In the genomic region with DNA sequence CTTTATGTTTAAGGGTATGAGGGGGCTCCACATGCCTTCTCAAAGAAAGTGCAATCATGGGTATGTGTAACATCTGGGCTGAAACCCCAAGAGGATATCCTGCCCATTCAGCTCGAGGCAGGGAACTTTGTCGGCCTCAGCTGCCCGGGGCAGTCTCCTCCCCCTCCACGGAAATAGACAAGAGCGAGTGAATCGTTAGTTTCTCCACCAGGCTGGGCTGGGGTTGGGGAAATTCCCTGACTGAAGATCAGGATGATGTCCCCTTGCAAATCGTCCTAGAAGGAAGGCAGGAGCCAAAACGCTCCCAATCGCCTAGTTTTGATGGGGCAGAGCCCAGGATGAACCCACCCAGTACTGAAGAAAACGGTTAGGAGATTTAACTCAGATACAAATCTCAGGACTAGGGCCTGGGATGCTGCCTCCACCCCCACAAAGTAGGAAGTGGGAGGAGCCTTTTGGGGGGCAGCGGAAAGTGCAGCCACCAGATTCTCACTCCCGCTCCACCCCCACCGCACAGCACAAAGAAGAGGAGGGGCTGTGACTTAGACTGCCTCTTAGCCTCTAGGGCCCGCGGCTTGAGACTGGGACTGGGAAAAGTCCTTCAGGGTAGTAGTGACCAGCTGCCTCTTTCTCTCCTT, we compare ENCODE assay signal across 8 mouse cellular contexts. TPM values are rescaled to one million over a fixed set of nuclear protein-coding genes. Genes with fewer than 3 reads are reported as not detected.
DNase-seq lines count a peak whose midpoint lies in the region; ATAC-seq and TF ChIP-seq lines count a peak whose summit lies in the region.

No protein-coding gene starts in this region.

- 6% methylated on average over 15 of the region's 15 CpGs for WGBS in intestine, embryonic 16.5 days
- WGBS in lung, adult 2 months, result 3% methylated on average over 15 of the region's 15 CpGs
- under 1% methylated on average over 15 of the region's 15 CpGs for WGBS in neural tube, embryonic 14.5 days

- H3K27ac ChIP-seq in layer of hippocampus, adult 2 months, result peak overlapping the region; percentile 80
- H3K27ac ChIP-seq in intestine, embryonic 16.5 days (ENCODE audit: low read length), result peak overlapping the region; percentile 88
- peak overlapping the region; percentile 67 for H3K27ac ChIP-seq in neural tube, embryonic 14.5 days (ENCODE audit: low read depth, low read length)

- peak; percentile 30 for ATAC-seq in granulocyte monocyte progenitor cell, adult 5-6 weeks (replicated peaks; ENCODE audit: poor library complexity, severe bottlenecking)
- ATAC-seq in intestine, embryonic 16.5 days, result no peak
- ATAC-seq in neural tube, embryonic 14.5 days (ENCODE audit: low read depth), result no peak

- H3K4me3 ChIP-seq in layer of hippocampus, adult 2 months, result peak overlapping the region; percentile 13; the same call in 1 of the 2 replicates
- peak overlapping the region; percentile 14; the same call in 1 of the 2 replicates for H3K4me3 ChIP-seq in intestine, embryonic 16.5 days (ENCODE audit: low read length)
- H3K4me3 ChIP-seq in lung, adult 2 months (replicated peaks; ENCODE audit: extremely low read depth, low read depth, low read length), result peak overlapping the region; percentile 31
- H3K4me3 ChIP-seq in neural tube, embryonic 14.5 days (ENCODE audit: low read depth, low read length), result peak overlapping the region; percentile 1; the same call in 1 of the 2 replicates

- no peak for DNase-seq in layer of hippocampus, adult 2 months (ENCODE audit: low spot score in 2 of 2)
- no peak for DNase-seq in layer of hippocampus, adult 18-20 months (ENCODE audit: low spot score in 2 of 2)
- DNase-seq in cerebellum, postnatal 25 days, result peak; percentile 39 to 57
- DNase-seq in lung, adult 2 months, result peak; percentile 71
- no peak for DNase-seq in frontal cortex, adult 2 months (ENCODE audit: extremely low spot score in 1 of 2, low spot score in 1 of 2)

- H3K4me1 ChIP-seq in intestine, embryonic 16.5 days (ENCODE audit: control insufficient read depth, insufficient read depth, low read length), result peaks cover 53% of the 10 kb centered on the region
- H3K4me1 ChIP-seq in lung, adult 2 months (ENCODE audit: control insufficient read depth, insufficient read depth, low read length), result peaks cover 32% of the 10 kb centered on the region
- H3K4me1 ChIP-seq in neural tube, embryonic 14.5 days (ENCODE audit: control insufficient read depth, insufficient read depth, low read length), result peaks cover 41% of the 10 kb centered on the region

- H3K9ac ChIP-seq in intestine, embryonic 16.5 days (ENCODE audit: low read depth, low read length), result peak overlapping the region; percentile 43
- H3K9ac ChIP-seq in neural tube, embryonic 14.5 days (replicated peaks; ENCODE audit: low read depth, low read length), result no peak overlapping the region; the same call in 1 of the 2 replicates

- no peaks in the 10 kb centered on the region for H3K9me3 ChIP-seq in intestine, embryonic 16.5 days (ENCODE audit: control insufficient read depth, low read length)
- H3K9me3 ChIP-seq in neural tube, embryonic 14.5 days (ENCODE audit: control insufficient read depth, low read length), result no peaks in the 10 kb centered on the region

- H3K4me2 ChIP-seq in intestine, embryonic 16.5 days (ENCODE audit: low read depth, low read length), result peak overlapping the region; percentile 29
- peak overlapping the region; percentile 28; the same call in 1 of the 2 replicates for H3K4me2 ChIP-seq in neural tube, embryonic 14.5 days (ENCODE audit: low read depth, low read length)

- TF ChIP-seq CTCF in layer of hippocampus, adult 2 months (conservative IDR thresholded peaks at IDR 0.05), result no peak
- TF ChIP-seq CTCF in lung, adult 2 months (IDR thresholded peaks at IDR 0.05; ENCODE audit: insufficient read depth, low read length), result no peak

- peak; percentile 69; the same call in 1 of the 2 replicates for TF ChIP-seq POLR2A in lung, adult 2 months (IDR thresholded peaks at IDR 0.05; ENCODE audit: borderline replicate concordance, extremely low read depth, low read depth, low read length)

- no peaks in the 10 kb centered on the region for H3K36me3 ChIP-seq in intestine, embryonic 16.5 days (ENCODE audit: control insufficient read depth, insufficient read depth, low read length)
- H3K36me3 ChIP-seq in neural tube, embryonic 14.5 days (ENCODE audit: control insufficient read depth, insufficient read depth, low read length), result no peaks in the 10 kb centered on the region

- H3K27me3 ChIP-seq in intestine, embryonic 16.5 days (replicated peaks; ENCODE audit: control insufficient read depth, insufficient read depth, low read length), result no peaks in the 10 kb centered on the region
- H3K27me3 ChIP-seq in neural tube, embryonic 14.5 days (ENCODE audit: control insufficient read depth, insufficient read depth, low read length), result no peaks in the 10 kb centered on the region

RNA-seq across cellular contexts. Expression of a gene that starts 2.5 kb away (rescaled TPM):
- total RNA-seq in layer of hippocampus, adult 2 months (2021), result 10 to 100 TPM; 85.4 to 90.5 TPM
- 10 to 100 TPM; 83.4 to 87.4 TPM for total RNA-seq in layer of hippocampus, adult 18-20 months (2021)
- total RNA-seq in granulocyte monocyte progenitor cell, adult 5-6 weeks (2014; fragmentation: Nextera tagmentation), result 46.2 and 55.5 TPM in 2 replicates
- total RNA-seq in granulocyte monocyte progenitor cell, adult 5-6 weeks (2017), result 48.4 and 54.8 TPM in 2 replicates
- polyA plus RNA-seq in intestine, embryonic 16.5 days (2015; fragmentation: Nextera tagmentation; extraction: Ambion mirVana), result 105 and 107 TPM in 2 replicates
- 31.7 and 51.1 TPM in 2 replicates for polyA plus RNA-seq in lung, adult 2 months (2012; rRNA removed)
- 32.9 and 68.5 TPM in 2 replicates for polyA plus RNA-seq in neural tube, embryonic 14.5 days (2014; fragmentation: Nextera tagmentation; extraction: Ambion mirVana)
- polyA plus RNA-seq in frontal cortex, adult 2 months (2012; rRNA removed), result 110 and 111 TPM in 2 replicates

RNA-seq across cellular contexts. Expression of a gene that starts 3.5 kb away (rescaled TPM):
- 100 to 1,000 TPM; 246 to 249 TPM for total RNA-seq in layer of hippocampus, adult 2 months (2021)
- 100 to 1,000 TPM; 245 to 258 TPM for total RNA-seq in layer of hippocampus, adult 18-20 months (2021)
- total RNA-seq in granulocyte monocyte progenitor cell, adult 5-6 weeks (2014; fragmentation: Nextera tagmentation), result 20.6 and 25.6 TPM in 2 replicates
- total RNA-seq in granulocyte monocyte progenitor cell, adult 5-6 weeks (2017), result 12.8 and 20.2 TPM in 2 replicates
- 13.1 and 16.7 TPM in 2 replicates for polyA plus RNA-seq in intestine, embryonic 16.5 days (2015; fragmentation: Nextera tagmentation; extraction: Ambion mirVana)
- 153 and 194 TPM in 2 replicates for polyA plus RNA-seq in lung, adult 2 months (2012; rRNA removed)
- 69.6 and 79.7 TPM in 2 replicates for polyA plus RNA-seq in neural tube, embryonic 14.5 days (2014; fragmentation: Nextera tagmentation; extraction: Ambion mirVana)
- polyA plus RNA-seq in frontal cortex, adult 2 months (2012; rRNA removed), result 201 and 206 TPM in 2 replicates

RNA-seq across cellular contexts. Expression of a gene that starts 27.0 kb away (rescaled TPM):
- 1 to 10 TPM; 1.2 to 1.5 TPM for total RNA-seq in layer of hippocampus, adult 2 months (2021)
- total RNA-seq in layer of hippocampus, adult 18-20 months (2021), result 1 to 10 TPM; 1.7 to 2.3 TPM
- total RNA-seq in granulocyte monocyte progenitor cell, adult 5-6 weeks (2014; fragmentation: Nextera tagmentation), result not detected in 2 replicates
- total RNA-seq in granulocyte monocyte progenitor cell, adult 5-6 weeks (2017), result not detected in 2 replicates
- 3.5 and 4.5 TPM in 2 replicates for polyA plus RNA-seq in intestine, embryonic 16.5 days (2015; fragmentation: Nextera tagmentation; extraction: Ambion mirVana)
- polyA plus RNA-seq in lung, adult 2 months (2012; rRNA removed), result 3.5 and 4.4 TPM in 2 replicates
- polyA plus RNA-seq in neural tube, embryonic 14.5 days (2014; fragmentation: Nextera tagmentation; extraction: Ambion mirVana), result 1.3 and 6.1 TPM in 2 replicates
- 0.38 and 0.50 TPM in 2 replicates for polyA plus RNA-seq in frontal cortex, adult 2 months (2012; rRNA removed)

RNA-seq across cellular contexts. Expression of a gene that starts 57.1 kb away (rescaled TPM):
- 100 to 1,000 TPM; 150 to 166 TPM for total RNA-seq in layer of hippocampus, adult 2 months (2021)
- 100 to 1,000 TPM; 136 to 145 TPM for total RNA-seq in layer of hippocampus, adult 18-20 months (2021)
- 215 and 267 TPM in 2 replicates for total RNA-seq in granulocyte monocyte progenitor cell, adult 5-6 weeks (2014; fragmentation: Nextera tagmentation)
- total RNA-seq in granulocyte monocyte progenitor cell, adult 5-6 weeks (2017), result 304 and 361 TPM in 2 replicates
- polyA plus RNA-seq in intestine, embryonic 16.5 days (2015; fragmentation: Nextera tagmentation; extraction: Ambion mirVana), result 132 and 141 TPM in 2 replicates
- polyA plus RNA-seq in lung, adult 2 months (2012; rRNA removed), result 40.0 and 62.8 TPM in 2 replicates
- polyA plus RNA-seq in neural tube, embryonic 14.5 days (2014; fragmentation: Nextera tagmentation; extraction: Ambion mirVana), result 128 and 138 TPM in 2 replicates
- 95.8 and 103 TPM in 2 replicates for polyA plus RNA-seq in frontal cortex, adult 2 months (2012; rRNA removed)

Comparison
In these comparisons a context has a peak if more than half of its experiments do, and no peak if none do; other contexts are left out.
1. DNase-seq: peak in cerebellum, postnatal 25 days (2 of 2) and lung, adult 2 months (single experiment); none in layer of hippocampus, adult 2 months (0 of 2), layer of hippocampus, adult 18-20 months (0 of 2) and frontal cortex, adult 2 months (0 of 2).
2. Peak in every context shown above with its lines, with median percentiles within 50 percentile points of each other: H3K27ac ChIP-seq and H3K4me3 ChIP-seq.